Mouse (Mus musculus): ENCODE measurements around the gene Slc8a3.

GRCm38 (mm10) chr12:81258215-81258614 lies 74.8 kb downstream of the Slc8a3 start:
- no peak for TF ChIP-seq USF1 (IDR thresholded peaks at IDR 0.05; ENCODE audit: low read depth)
- no peak for TF ChIP-seq REST (IDR thresholded peaks at IDR 0.05; ENCODE audit: insufficient read depth, insufficient read length)
- no peak for TF ChIP-seq SRF (IDR thresholded peaks at IDR 0.05; ENCODE audit: control insufficient read depth, insufficient read length, low read depth)
